Mouse (Mus musculus) liver, postnatal 0 days (tissue): ENCODE results near the gene Med12l. TPM values are rescaled to one million over a fixed set of nuclear protein-coding genes. Genes with fewer than 3 reads are reported as not detected.

Experiments used
- ATAC-seq: fragments of 200-750 bp; cut with Nextera tagmentation; 2 replicates; pipeline ENCODE4 v1.8.0; 2017; ENCODE audit warnings: mild to moderate bottlenecking, moderate library complexity
- DNase-seq: peaks from one replicate; pipeline ENCODE4 v3.0.0-alpha.2; 2016
- H3K27ac ChIP-seq: fragments of 300-500 bp; sonication (generic); 2 replicates; pipeline ENCODE4 v1.5.1; 2014; ENCODE audit warnings: antibody characterized with exemption, moderate library complexity, mild to moderate bottlenecking, low read depth
- H3K27me3 ChIP-seq: fragments of 300-500 bp; sonication (generic); 2 replicates; pipeline ENCODE4 v1.6.1; 2014; ENCODE audit warnings: low read length, control low read depth, mixed read lengths; ENCODE audit not compliant: insufficient read depth
- H3K36me3 ChIP-seq: fragments of 300-500 bp; sonication (generic); replicated peaks from 2 replicates; pipeline ENCODE4 v1.6.1; 2014; ENCODE audit warnings: mild to moderate bottlenecking, control low read depth, low read length, moderate library complexity, mixed read lengths; ENCODE audit not compliant: insufficient read depth
- H3K4me1 ChIP-seq: fragments of 300-500 bp; sonication (generic); 2 replicates; pipeline ENCODE4 v1.6.1; 2014; ENCODE audit warnings: antibody characterized with exemption, mild to moderate bottlenecking, control low read depth; ENCODE audit not compliant: insufficient read depth
- H3K4me2 ChIP-seq: fragments of 300-500 bp; sonication (generic); 2 replicates; pipeline ENCODE4 v1.6.1; 2014; ENCODE audit warnings: low read depth, mild to moderate bottlenecking, low read length, moderate library complexity, mixed read lengths
- H3K4me3 ChIP-seq: fragments of 300-500 bp; sonication (generic); 2 replicates; pipeline ENCODE4 v1.5.1; 2014; ENCODE audit warnings: low read depth, low read length
- H3K9ac ChIP-seq: fragments of 300-500 bp; sonication (generic); replicated peaks from 2 replicates; pipeline ENCODE4 v1.6.1; 2014; ENCODE audit warnings: mild to moderate bottlenecking, moderate library complexity
- H3K9me3 ChIP-seq: fragments of 300-500 bp; sonication (generic); 2 replicates; pipeline ENCODE4 v1.6.1; 2016; ENCODE audit warnings: mild to moderate bottlenecking, control low read depth, low read length, mixed read lengths
- CTCF ChIP-seq: sonication (generic); IDR thresholded peaks from 2 replicates; pipeline ENCODE4 v1.5.1; 2016; ENCODE audit warnings: antibody characterized with exemption, low read depth
- EP300 ChIP-seq: IDR thresholded peaks from 2 replicates; pipeline ENCODE4 v1.6.1; 2016; ENCODE audit warnings: antibody characterized with exemption, low read depth, mild to moderate bottlenecking
- WGBS: fragments of 180-500 bp; shearing (Covaris S2); extraction: QIAGEN DNeasy Blood & Tissue Kit; methylation state at CpG from one replicate; pipeline ENCODE4 v1.1.7; 2014; ENCODE audit not compliant: insufficient replicate concordance; 5-methylcytosine and 5-hydroxymethylcytosine counted together
- polyA plus RNA-seq: library from polyadenylated mRNA; unstranded; fragments of >200 nt; fragmentation: Nextera tagmentation; extraction: Ambion mirVana; gene quantifications from 2 replicates; pipeline ENCODE4 v1.2.1, GENCODE M21; 2015

Gene Med12l
- polyA plus RNA-seq, 1 experiment from 2014 or later = 0.67 TPM

- H3K36me3 ChIP-seq = no peaks in the 10 kb centered on the region
- no peak overlapping the region for H3K4me2 ChIP-seq
- no peak overlapping the region for H3K27ac ChIP-seq
- no peak for DNase-seq
- no peak overlapping the region for H3K4me3 ChIP-seq
- no peaks in the 10 kb centered on the region for H3K4me1 ChIP-seq
- no peak for ATAC-seq
- no peak for TF ChIP-seq EP300
- TF ChIP-seq CTCF = no peak
- WGBS = 78% methylated on average over 9 of the region's 9 CpGs
- H3K9me3 ChIP-seq = no peaks in the 10 kb centered on the region
- no peaks in the 10 kb centered on the region for H3K27me3 ChIP-seq
- no peak overlapping the region for H3K9ac ChIP-seq
Measured at GRCm38 (mm10) chr3:59016501-59016900, 10.9 kb downstream of the Med12l start.

DNA sequence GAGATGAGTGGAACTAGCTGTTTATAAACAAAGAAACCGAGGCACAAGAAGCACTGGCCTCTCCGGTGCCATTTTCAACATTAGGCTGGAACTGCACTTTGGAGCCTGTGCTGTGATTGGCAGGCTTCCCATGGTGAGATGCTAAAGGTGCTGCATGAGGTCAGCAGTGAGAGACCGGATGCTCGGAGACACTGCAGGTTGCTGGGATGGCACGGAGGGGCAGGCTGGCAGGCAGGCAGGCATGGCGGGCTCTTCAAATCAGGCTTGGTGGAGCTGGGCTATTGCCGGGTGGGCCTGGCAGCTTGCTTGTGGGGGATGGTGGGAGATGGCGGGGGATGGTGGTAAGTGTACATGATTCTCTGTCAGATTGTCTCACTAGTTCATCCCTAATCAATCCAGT, 15.6 kb downstream of the Med12l start:
- Histone ChIP-seq H3K36me3 (no peaks in the 10 kb centered on the region), H3K27ac (no peak overlapping the region), H3K4me1 (peaks cover 9% of the 10 kb centered on the region; the same call in 1 of the 2 replicates), H3K9me3 (no peaks in the 10 kb centered on the region), H3K4me3 (no peak overlapping the region), H3K27me3 (no peaks in the 10 kb centered on the region), H3K9ac (no peak overlapping the region), H3K4me2 (no peak overlapping the region)
- ATAC-seq (peak; percentile 64; the same call in 1 of the 2 replicates), DNase-seq (peak; percentile 36)
- 64% methylated on average over 8 of the region's 8 CpGs for WGBS
- no peak for TF ChIP-seq EP300
- TF ChIP-seq CTCF = no peak

DNA sequence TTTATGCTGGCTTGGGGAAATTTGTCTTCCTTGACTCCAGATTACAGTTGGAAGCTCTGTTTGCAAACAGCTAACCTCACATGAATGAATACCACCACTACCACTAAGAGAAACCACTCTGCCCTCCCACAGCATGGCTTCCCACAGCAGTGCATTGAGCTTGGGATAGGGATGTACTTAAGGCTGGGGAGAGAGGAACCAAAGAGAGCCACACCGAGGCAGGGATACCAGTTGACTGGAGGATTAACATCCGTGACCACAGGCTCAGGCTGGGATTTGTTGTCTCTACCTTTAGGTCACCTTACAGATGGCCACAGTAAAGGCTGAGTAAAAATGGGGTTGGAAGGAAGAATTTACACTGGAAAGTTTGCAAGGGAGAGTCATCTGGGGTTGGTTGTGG, 16.6 kb downstream of the Med12l start:
- TF ChIP-seq EP300 (no peak), CTCF (no peak)
- DNase-seq (no peak), ATAC-seq (no peak)
- Histone ChIP-seq H3K27me3 (no peaks in the 10 kb centered on the region), H3K4me2 (no peak overlapping the region), H3K4me3 (no peak overlapping the region), H3K9ac (no peak overlapping the region), H3K9me3 (no peaks in the 10 kb centered on the region), H3K4me1 (peaks cover 9% of the 10 kb centered on the region; the same call in 1 of the 2 replicates), H3K27ac (no peak overlapping the region), H3K36me3 (no peaks in the 10 kb centered on the region)
- 84% methylated on average over 2 of the region's 2 CpGs for WGBS

- DNase-seq (no peak), ATAC-seq (no peak)
- H3K4me1 ChIP-seq = peaks cover 11% of the 10 kb centered on the region; the same call in 1 of the 2 replicates
- H3K36me3 ChIP-seq = no peaks in the 10 kb centered on the region
- TF ChIP-seq CTCF = no peak
- TF ChIP-seq EP300 = no peak
- 92% methylated on average over 14 of the region's 14 CpGs for WGBS
- H3K4me3 ChIP-seq = no peak overlapping the region
- H3K9ac ChIP-seq = no peak overlapping the region
- H3K9me3 ChIP-seq = no peaks in the 10 kb centered on the region
- H3K4me2 ChIP-seq = no peak overlapping the region
- H3K27me3 ChIP-seq = no peaks in the 10 kb centered on the region
- H3K27ac ChIP-seq = no peak overlapping the region
Measured at GRCm38 (mm10) chr3:59022971-59023370, 17.3 kb downstream of the Med12l start.

DNA sequence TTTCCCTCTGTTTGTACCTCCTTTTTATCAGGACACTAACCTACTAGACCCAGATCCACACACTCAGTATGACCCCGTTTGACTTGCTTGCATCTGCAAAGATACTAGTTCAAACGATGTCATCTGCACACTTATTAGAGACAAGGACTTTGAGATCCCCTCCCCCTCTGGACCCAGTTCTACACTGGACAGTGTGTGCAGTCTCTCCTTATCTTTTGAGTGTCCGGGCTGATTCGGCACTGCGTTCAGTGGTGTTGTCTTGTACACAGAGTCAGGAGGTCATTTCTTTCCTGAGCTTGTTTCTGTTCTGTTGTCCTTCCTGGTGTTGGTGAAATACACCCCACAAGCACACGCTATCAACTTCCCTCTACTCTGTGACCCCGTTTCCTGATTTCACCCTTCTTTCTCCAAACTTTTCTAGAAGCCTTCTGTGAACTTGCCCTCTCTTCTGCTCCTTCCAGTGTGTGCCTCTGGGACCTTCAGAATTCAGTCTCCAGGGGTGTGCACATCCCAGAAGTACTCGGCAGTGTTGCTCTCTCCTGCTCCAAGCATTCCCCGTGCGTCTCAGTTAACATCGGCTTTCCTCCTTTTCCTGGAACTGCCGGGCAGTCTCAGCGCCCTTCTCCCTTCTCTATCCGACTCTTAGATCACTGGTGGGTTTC, 19.0 kb downstream of the Med12l start:
- ATAC-seq = peak; percentile 45; the same call in 1 of the 2 replicates
- H3K4me1 ChIP-seq = peaks cover 11% of the 10 kb centered on the region; the same call in 1 of the 2 replicates
- H3K9ac ChIP-seq = no peak overlapping the region
- H3K4me3 ChIP-seq = no peak overlapping the region
- H3K36me3 ChIP-seq = no peaks in the 10 kb centered on the region
- no peaks in the 10 kb centered on the region for H3K27me3 ChIP-seq
- 29% methylated on average over 14 of the region's 14 CpGs for WGBS
- 0 out of 2 replicates have a peak overlapping the region, but pooled peaks have one; percentile 2 for H3K27ac ChIP-seq
- H3K4me2 ChIP-seq = no peak overlapping the region; the same call in 1 of the 2 replicates
- no peak for DNase-seq
- H3K9me3 ChIP-seq = no peaks in the 10 kb centered on the region
- TF ChIP-seq EP300 (no peak), CTCF (no peak)

- H3K4me3 ChIP-seq = no peak overlapping the region
- no peak overlapping the region for H3K9ac ChIP-seq
- DNase-seq (no peak), ATAC-seq (no peak)
- TF ChIP-seq EP300 = no peak
- no peak for TF ChIP-seq CTCF
- peaks cover 11% of the 10 kb centered on the region; the same call in 1 of the 2 replicates for H3K4me1 ChIP-seq
- H3K27ac ChIP-seq = 0 out of 2 replicates have a peak overlapping the region, but pooled peaks have one; percentile 2
- no peaks in the 10 kb centered on the region for H3K27me3 ChIP-seq
- no peaks in the 10 kb centered on the region for H3K9me3 ChIP-seq
- no peak overlapping the region for H3K4me2 ChIP-seq
- no peaks in the 10 kb centered on the region for H3K36me3 ChIP-seq
- 48% methylated on average over 4 of the region's 4 CpGs for WGBS
Measured at GRCm38 (mm10) chr3:59025193-59025535, 19.5 kb downstream of the Med12l start.
